Mouse (Mus musculus) activated CD4-positive, CD25-positive, alpha-beta regulatory T cell, adult 9 weeks (primary cell): ENCODE measurements around the gene Pccb. TPM values are rescaled to one million over a fixed set of nuclear protein-coding genes. Genes with fewer than 3 reads are reported as not detected.

Experiments used
- polyA plus RNA-seq: library from polyadenylated mRNA; unstranded; fragments of 100-300 nt; shearing (Covaris generic); gene quantifications from one replicate; pipeline ENCODE4 v1.2.1, GENCODE M21; 2017

Gene Pccb
- polyA plus RNA-seq, result 6.7 TPM

GRCm38 (mm10) chr9:101034448-101035098 lies at the start of gene Pccb:
Gene Pccb (minus strand): TSS chr9:101034898.

DNA sequence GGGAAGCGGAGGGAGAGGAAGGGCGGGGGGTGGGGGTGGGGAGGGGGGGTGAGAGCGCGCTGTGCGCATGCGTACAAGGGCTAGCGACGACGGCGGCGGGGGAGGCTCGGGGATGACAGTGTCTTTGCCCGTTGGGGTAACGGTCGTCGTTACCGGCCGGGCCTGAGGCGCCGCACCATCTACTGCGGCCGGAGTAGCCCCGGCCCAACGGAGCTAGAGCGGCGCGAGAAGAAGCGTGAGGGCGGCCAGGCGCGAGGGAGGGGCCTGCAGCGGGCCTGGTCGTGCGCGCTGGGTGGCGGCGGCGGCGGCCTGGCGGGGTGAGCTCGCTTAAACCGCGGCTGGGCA lies 39.3 kb upstream of the Pccb start, which contains the start of gene Msl2:
TSS of gene Msl2 (plus strand) at position 115 of the 345 bp plus-strand sequence.

Other genes starting within 250 kb of the Pccb start
- 7.6 TPM for gene Msl2, start 39.2 kb upstream of the Pccb start, polyA plus RNA-seq
- 1.2 TPM for gene Ppp2r3a, start 216.9 kb upstream of the Pccb start, polyA plus RNA-seq